Mouse (Mus musculus) monocyte, adult 2 months (primary cell): Measurements from ENCODE around the gene Ctnna3.
"Not testable (repeated sequence)": the region's sequence is repeated elsewhere in the genome, so short reads cannot be mapped to it uniquely, and the experiment has no call there.

Source experiments
- DNase-seq, 2 experiments: peaks; one replicate each; pipeline ENCODE4 v3.0.0; 2022; ENCODE audit warnings: low spot score in 2 of 2, low read depth in 1 of 2

Gene Ctnna3

GRCm38 (mm10) chr10:64146511-64146910 lies 716.6 kb downstream of the Ctnna3 start:
- DNase-seq = no peak

GRCm38 (mm10) chr10:64181696-64182095 lies 751.8 kb downstream of the Ctnna3 start:
- DNase-seq = no peak

DNA sequence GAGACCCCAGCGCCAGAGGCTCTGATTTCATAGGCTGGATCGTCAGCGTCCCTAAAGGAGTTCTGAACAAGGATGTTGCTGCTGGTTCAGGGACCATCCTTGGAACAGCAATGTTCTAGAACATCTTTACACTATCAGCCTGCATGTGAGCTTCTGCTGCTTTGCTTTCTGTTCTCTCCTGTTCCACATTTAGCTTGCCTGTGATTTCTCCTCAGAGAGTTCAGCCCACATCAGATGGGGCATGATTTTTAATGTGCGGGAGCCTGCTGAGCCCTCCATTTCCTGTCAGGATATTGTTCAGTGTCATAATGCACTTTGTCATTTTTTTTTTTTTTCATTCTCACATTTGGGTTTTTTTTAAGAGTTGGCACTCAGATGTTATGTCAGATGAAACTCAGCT lies 752.8 kb downstream of the Ctnna3 start:
- no peak for DNase-seq

DNA sequence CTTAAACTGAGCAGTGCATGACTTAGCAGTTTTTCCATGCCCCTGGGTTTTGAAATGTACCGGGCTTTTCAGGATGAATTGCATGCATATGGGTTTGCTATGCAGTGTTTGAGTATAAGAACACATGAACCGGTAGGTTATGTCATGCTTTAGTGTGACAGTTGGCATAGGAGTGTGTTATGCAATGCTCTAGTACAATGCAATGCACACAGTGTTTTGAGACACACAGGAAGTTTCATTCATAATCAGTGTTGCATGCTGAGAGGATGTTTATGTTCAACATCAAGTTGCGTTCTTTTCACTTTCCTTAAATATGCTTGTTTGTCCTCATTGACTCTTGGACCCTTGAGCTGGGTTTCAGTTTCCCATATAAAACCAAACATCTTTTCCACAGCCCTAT lies 758.1 kb downstream of the Ctnna3 start:
- DNase-seq = no peak

DNA sequence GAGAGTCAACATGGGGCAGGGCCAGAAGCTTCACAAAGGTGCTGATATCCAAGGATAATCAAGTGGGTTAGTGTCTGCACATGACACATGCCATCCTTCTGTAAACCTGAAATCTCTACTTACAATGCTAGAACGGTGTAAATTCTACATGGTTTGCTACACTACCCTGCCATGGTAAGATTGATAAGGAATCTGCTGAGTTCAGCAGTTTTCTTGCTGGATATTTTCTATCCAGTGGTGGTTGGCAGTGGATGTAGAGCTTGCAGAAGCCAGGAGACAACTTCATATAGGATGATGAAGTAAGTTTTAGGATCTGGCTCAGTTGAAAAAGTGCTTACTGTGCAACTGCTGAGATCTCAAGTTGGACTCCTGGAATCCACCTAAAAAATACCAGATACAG lies 767.7 kb downstream of the Ctnna3 start:
- no peak for DNase-seq

- DNase-seq = no peak
These were observed 785.7 kb downstream of the Ctnna3 start for GRCm38 (mm10) chr10:64215632-64216031.

GRCm38 (mm10) chr10:64223023-64223422 lies 793.1 kb downstream of the Ctnna3 start:
- no peak for DNase-seq

DNA sequence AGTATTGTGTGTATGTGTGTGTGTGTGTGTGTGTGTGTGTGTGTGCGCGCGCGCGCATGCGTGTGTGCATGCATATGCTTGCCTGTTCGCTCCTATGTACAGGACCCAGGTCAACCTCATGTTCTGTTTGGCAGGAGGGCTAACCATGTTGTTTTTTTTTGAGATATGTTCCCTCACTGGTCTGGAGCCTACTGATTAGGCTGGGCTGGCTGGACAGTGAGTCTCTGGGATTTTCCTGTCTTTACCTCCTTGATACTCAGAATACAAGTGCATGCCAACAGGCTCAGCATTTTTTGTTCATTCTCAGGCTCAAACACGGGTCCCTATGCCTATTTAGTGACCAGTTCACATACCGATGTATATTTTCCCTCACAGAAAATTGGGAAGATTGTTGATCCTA lies 794.1 kb downstream of the Ctnna3 start:
- DNase-seq = no peak

- no peak for DNase-seq
These were observed 794.5 kb downstream of the Ctnna3 start for GRCm38 (mm10) chr10:64224424-64224823.

GRCm38 (mm10) chr10:64225826-64226225 lies 795.9 kb downstream of the Ctnna3 start:
- not testable (repeated sequence) for DNase-seq

- no peak for DNase-seq
These were observed 813.5 kb downstream of the Ctnna3 start for GRCm38 (mm10) chr10:64243421-64243820.

- DNase-seq = no peak
These were observed 838.3 kb downstream of the Ctnna3 start for GRCm38 (mm10) chr10:64268156-64268555.

GRCm38 (mm10) chr10:64275143-64275542 lies 845.2 kb downstream of the Ctnna3 start:
- DNase-seq = no peak

DNA sequence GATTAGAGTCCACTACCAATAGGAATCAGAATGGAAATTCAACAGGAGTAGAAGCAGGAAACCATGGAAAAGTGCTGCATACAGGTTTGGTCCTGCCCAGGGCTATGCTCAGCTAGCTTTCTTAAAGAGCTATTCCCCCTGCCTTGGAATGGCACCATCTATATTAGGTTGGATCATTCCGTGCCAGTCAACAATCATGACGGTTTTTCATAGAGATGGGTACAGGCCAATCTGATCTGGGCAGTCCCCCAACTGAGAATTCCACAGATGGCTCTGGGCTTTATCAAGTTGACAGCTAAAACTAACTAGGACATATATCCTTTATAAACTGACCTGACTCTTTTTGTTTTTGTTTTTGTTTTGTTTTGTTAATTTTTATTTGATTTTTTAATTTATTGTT lies 848.9 kb downstream of the Ctnna3 start:
- no peak for DNase-seq

DNA sequence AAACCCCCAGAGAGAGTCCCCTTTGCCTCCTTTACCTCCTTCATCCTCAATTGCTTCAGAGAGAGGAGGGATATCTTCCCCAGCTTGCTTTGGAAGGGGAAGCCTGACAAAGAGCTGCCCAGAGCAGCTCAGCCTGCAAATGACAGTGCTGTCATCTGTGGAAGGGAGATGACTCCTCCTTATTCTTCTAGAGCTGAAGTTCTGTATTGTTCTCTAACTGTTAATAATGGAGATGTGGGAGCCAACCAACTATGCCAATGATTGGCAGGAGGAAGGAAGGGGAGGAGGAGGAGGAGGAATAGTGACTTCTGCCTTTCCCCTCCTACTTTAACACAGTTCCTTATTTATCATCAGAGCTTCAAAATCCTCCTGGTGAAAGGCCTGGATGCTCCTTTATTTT lies 875.9 kb downstream of the Ctnna3 start:
- DNase-seq = no peak

GRCm38 (mm10) chr10:64311622-64312292 lies 881.9 kb downstream of the Ctnna3 start:
- no peak for DNase-seq

- no peak for DNase-seq
These were observed 890.4 kb downstream of the Ctnna3 start for GRCm38 (mm10) chr10:64320332-64320731.

- no peak for DNase-seq
These were observed 912.9 kb downstream of the Ctnna3 start for GRCm38 (mm10) chr10:64342702-64343379.

GRCm38 (mm10) chr10:64373288-64373687 lies 943.4 kb downstream of the Ctnna3 start:
- no peak for DNase-seq

GRCm38 (mm10) chr10:64377751-64378150 lies 947.9 kb downstream of the Ctnna3 start:
- DNase-seq = no peak

GRCm38 (mm10) chr10:64396579-64396978 lies 966.7 kb downstream of the Ctnna3 start:
- DNase-seq = no peak

DNA sequence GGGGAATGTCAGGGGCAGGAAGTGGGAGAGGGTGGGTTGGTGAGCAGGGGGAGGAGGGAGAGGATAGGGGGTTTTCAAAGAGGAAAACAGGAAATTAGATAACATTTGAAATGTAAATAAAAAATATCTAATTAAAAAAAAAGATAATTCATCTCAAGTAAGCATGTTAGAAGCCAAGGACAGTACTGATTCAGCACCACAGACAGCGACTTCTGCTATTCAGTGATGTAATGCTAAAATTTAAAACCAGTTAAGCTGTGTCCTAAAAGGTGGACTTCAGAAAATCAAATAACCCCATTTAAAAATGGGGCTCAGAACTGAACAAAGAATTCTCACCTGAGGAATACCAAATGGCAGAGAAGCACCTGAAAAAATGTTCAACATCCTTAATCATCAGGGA lies 988.5 kb downstream of the Ctnna3 start:
- DNase-seq = not testable (repeated sequence)

- DNase-seq = no peak
These were observed 1008.8 kb downstream of the Ctnna3 start for GRCm38 (mm10) chr10:64438736-64439135.
